Mouse (Mus musculus): ENCODE results near the gene Rita1.

Gene Rita1

GRCm38 (mm10) chr5:120600946-120601668 lies 11.3 kb downstream of the Rita1 start:
- no peak for DNase-seq (ENCODE audit: low spot score in 2 of 2)

GRCm38 (mm10) chr5:120599625-120600024 lies 12.8 kb downstream of the Rita1 start:
- no peak for DNase-seq (ENCODE audit: low spot score in 2 of 2)

DNA sequence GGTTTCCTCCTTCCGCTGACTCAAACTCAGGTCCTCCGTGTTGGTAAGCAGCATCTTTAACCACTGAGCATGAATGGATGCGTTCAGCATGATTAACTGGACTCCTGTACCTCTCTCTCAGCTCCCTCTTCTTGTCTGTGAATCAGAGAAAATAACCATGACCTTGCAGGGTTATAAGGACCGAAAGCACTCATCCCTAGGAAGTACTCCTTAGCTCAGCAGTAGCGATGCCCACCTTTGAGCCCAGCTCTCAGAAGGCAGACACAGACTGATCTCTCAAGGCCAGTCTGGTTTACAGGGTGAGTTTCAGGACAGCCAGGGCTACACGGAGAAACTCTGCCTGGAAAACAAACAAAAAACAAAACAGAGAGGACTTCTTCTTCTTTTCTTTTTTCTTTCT lies 17.9 kb downstream of the Rita1 start:
- DNase-seq (ENCODE audit: low spot score in 2 of 2): no peak

GRCm38 (mm10) chr5:120592141-120592540 lies 20.2 kb downstream of the Rita1 start:
- no peak for DNase-seq (ENCODE audit: low spot score in 2 of 2)

GRCm38 (mm10) chr5:120590356-120591010 lies 21.9 kb downstream of the Rita1 start:
- DNase-seq (ENCODE audit: low spot score in 2 of 2): no peak

GRCm38 (mm10) chr5:120588569-120589094 lies 23.8 kb downstream of the Rita1 start, which contains the start of the genes Tpcn1 and Iqcd:
TSS of gene Tpcn1 (minus strand) at chr5:120588673.
TSS of gene Iqcd (plus strand) at chr5:120589016.
- peak; percentile 98 for DNase-seq (ENCODE audit: low spot score in 2 of 2)

DNA sequence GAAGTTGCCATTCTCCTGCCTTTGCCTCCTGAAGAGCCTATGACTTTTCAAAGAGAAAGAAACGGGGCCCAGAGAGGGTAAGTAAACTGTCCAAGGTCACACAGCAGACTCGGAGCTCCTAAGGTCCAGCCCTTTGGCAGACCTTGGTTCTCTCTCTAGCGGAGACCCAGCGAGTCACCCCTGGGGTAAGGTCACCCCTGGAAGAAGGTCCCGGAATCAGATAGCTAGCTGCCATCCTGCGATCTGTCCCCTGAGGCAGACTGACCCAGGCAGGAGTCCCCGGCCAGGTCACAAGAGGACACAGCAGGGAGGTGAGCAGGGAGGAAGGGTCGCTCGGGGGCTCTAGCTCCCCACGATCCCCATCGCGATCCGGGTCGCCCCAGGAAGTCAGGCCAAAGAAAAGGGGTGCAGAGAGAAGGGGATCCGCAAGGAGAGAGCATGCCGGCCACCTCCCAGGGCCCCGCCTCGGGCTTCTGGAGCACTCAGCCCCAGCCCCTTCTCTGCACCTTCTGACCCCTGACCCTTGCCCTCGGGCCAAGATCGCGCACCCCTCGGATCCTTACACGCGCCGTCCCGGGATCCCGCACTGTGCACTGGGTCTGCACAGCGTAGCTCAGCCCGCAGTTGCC lies 24.3 kb downstream of the Rita1 start:
- no peak for DNase-seq (ENCODE audit: low spot score in 2 of 2)

DNA sequence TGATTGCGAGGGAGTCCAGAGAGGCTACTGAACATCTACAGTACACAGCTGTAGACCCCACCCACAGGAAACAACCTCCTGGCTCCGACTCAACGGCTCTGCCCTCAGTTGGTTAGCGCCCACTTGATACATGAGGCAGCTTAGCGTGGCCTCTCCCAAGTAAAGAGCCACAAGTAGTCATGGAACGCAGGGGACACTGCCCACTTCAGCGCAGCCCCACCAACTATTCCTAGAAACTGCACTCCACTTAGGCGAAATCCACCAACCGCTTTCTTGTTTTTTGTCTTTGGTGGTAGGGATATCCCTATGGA lies 24.8 kb downstream of the Rita1 start:
- no peak for DNase-seq (ENCODE audit: low spot score in 2 of 2)

DNA sequence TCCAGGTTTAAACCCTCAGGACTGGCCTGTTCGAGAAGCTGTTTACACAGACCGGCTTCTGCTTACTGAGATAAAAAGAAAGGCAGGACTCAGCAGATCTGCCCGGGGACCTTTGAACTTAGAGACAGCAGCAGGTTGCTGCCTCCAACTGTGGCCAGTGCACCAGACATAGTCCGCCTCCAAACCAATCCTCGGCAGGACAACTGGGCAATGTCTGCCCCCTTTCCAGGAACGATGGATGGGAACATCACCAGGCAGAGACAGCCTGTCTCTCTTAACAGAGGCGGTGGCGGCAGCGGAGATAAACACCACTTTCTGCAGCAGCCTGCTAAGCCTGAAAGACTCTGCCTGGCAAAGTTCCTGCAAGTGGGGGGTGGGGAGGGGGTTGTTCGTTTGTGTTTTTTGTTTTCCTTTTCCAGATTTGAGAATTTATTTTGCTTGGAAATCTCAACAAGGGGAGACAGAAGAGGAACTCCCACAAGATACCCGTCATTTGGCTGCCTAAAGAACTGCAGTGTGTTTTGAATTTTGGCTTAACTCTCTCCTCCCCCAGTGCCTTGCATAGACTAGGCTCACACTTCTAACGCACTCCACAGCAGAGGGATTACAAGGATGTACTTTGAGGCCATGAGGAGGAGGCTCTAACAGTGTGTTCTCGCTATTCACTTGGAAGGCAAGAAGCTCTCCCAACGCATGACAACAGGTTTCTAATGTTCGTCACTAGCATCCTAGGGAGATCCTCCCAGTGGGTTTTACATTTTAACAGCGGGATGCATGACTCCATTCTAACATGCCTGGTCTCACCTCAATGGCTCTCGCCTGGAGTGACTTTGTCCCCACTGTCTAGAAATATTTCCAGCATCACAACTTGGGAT lies 25.4 kb downstream of the Rita1 start:
- DNase-seq (ENCODE audit: low spot score in 2 of 2): no peak

DNA sequence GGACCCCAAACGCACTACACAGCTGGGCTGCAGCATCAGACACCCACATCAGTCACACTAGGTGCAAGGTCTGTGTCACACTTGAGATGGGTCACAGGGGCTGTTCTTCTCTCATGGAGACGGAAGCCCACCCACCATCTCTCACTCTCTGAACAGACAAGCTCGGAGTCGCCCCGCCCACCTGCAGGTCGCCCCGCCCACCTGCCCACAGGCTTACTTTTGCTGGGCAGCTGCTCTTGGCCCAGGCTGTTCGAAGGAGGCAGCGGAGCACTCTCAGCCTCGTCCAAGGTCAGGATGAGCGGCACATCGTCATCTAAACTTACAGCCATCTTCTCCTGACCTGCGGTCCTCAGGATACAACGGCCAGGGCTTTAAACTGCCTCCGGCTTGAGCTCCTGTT lies 27.4 kb downstream of the Rita1 start:
- DNase-seq (ENCODE audit: low spot score in 2 of 2): no peak

DNA sequence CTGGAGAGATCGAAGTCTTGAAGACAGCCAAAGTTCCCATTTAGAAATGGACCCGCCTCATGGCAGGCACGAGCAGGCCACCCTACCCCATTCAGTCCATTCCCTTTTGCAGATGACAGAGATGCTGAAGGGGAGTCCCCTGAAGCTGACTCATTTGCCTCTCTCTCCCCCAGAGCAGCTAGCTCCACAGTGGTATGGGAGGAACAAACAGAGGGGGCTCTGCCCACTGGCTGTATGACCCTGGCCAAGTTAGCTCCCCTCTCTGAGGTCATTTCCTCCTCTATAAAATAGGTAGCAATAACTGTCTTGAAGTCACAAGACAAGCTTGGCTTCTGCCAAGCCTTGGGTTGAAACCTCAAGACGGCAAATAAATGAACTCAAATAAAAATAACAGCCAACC lies 28.9 kb downstream of the Rita1 start:
- no peak for DNase-seq (ENCODE audit: low spot score in 2 of 2)

- no peak for DNase-seq (ENCODE audit: low spot score in 2 of 2)
Measured at GRCm38 (mm10) chr5:120582002-120582401, 30.4 kb downstream of the Rita1 start.

DNA sequence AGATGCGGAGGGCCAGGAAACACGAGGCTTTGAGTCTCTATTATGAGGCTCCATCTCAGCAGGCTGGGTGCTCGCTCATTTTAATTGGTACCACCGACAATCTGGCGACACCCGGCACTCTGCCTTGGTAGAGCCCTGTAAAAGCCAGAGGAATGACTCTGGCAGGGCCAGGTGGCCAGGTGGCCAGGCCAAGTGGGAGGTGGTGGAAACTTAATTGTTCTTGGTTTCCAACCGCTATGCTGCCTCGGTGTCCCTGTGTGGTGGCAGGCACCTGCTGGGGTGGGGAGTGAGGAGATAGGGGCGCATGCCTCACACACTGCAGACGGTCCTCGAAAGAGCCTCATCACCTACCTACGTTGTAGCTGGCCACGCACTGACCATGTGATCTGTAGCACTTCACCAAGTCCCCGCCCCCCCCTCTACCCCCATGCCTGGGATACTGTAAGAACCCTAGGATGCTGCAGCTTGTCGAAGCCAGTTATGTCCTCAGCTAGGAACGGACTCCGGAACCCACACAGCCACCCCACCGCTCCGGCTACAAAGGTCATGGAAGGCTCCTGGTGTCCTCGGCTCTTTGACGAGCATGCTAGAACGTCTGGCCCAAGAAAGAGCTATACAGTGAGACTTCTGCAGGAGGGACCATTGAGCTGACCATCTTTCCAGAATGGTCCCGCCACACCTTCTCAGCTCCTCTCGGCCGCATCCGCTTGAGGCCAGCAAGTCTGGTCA lies 32.3 kb downstream of the Rita1 start:
- DNase-seq (ENCODE audit: low spot score in 2 of 2): no peak

GRCm38 (mm10) chr5:120579211-120579897 lies 33.0 kb downstream of the Rita1 start:
- DNase-seq (ENCODE audit: low spot score in 2 of 2): no peak

DNA sequence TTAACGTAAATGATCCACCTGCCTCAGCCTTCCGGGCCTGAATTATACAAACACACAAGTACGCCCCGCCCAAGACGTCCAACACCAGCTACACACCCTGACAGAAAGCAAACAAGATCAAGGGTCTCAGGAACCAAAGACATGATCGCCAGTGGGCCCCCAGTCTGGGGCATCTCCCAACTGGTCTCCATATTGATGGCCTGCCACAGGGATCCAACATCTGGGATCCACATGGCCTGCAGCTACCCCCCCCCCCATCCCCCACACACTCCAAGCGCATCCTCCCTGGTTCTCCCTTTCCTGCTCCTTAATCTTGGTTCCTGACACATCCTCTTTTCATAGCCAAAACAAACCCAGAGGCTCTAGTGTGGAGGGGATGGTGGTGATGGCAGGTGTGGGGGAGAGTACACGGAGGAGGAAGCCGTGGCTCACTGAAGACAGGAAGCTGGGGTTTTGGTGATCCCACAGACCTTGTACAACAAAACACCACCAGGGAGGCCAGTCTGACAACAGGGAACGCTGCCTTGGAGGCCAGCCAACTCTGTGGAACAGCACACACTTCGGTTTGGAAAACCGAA lies 33.8 kb downstream of the Rita1 start:
- DNase-seq (ENCODE audit: low spot score in 2 of 2): no peak

GRCm38 (mm10) chr5:120577935-120578441 lies 34.4 kb downstream of the Rita1 start:
- no peak for DNase-seq (ENCODE audit: low spot score in 2 of 2)

GRCm38 (mm10) chr5:120576781-120577301 lies 35.5 kb downstream of the Rita1 start:
- DNase-seq (ENCODE audit: low spot score in 2 of 2): no peak

- DNase-seq (ENCODE audit: low spot score in 2 of 2): no peak
Measured at GRCm38 (mm10) chr5:120574469-120575063, 37.8 kb downstream of the Rita1 start.

- DNase-seq (ENCODE audit: low spot score in 2 of 2): no peak
Measured at GRCm38 (mm10) chr5:120571056-120571740, 41.2 kb downstream of the Rita1 start.

Measured in frontal cortex, postnatal 14 days (tissue).